In genomic region chr6:54507808-54508207, GRCm38 (mm10) we compare ENCODE assay signal across 15 mouse cellular contexts. TPM values are rescaled to one million over a fixed set of nuclear protein-coding genes. Genes with fewer than 3 reads are reported as not detected.
DNase-seq lines count a peak whose midpoint lies in the region; ATAC-seq and TF ChIP-seq lines count a peak whose summit lies in the region.
"Had no signal": no experiment of that assay in that cellular context is flagged by ENCODE, and none has a peak within 500 bp of the region (broad histone marks: within the 10 kb centered on the region; RNA-seq: fewer than 3 reads in every experiment).

No protein-coding gene starts in this region.

- peaks cover 13% of the 10 kb centered on the region for H3K4me1 ChIP-seq in heart, postnatal 0 days (ENCODE audit: control insufficient read depth, insufficient read depth)
- peaks cover 12% of the 10 kb centered on the region; the same call in 1 of the 2 replicates for H3K4me1 ChIP-seq in embryonic facial prominence, embryonic 14.5 days (ENCODE audit: control insufficient read depth, insufficient read depth, low read length)
- H3K4me1 ChIP-seq in hindbrain, embryonic 12.5 days: peaks cover 23% of the 10 kb centered on the region
- peaks cover 16% of the 10 kb centered on the region for H3K4me1 ChIP-seq in midbrain, embryonic 14.5 days (ENCODE audit: control insufficient read depth, insufficient read depth, low read length)
- H3K4me1 ChIP-seq: intestine, embryonic 15.5 days had no signal

- H3K9me3 ChIP-seq in heart, postnatal 0 days (replicated peaks; ENCODE audit: control insufficient read depth, low read length): no peaks in the 10 kb centered on the region
- H3K9me3 ChIP-seq in embryonic facial prominence, embryonic 14.5 days (ENCODE audit: control insufficient read depth, low read length): no peaks in the 10 kb centered on the region
- no peaks in the 10 kb centered on the region for H3K9me3 ChIP-seq in hindbrain, embryonic 12.5 days (replicated peaks)
- no peaks in the 10 kb centered on the region for H3K9me3 ChIP-seq in midbrain, embryonic 14.5 days (ENCODE audit: control insufficient read depth, low read length)
- H3K9me3 ChIP-seq: intestine, embryonic 15.5 days; stomach, embryonic 15.5 days had no signal

- ATAC-seq in heart, postnatal 0 days (ENCODE audit: insufficient read depth, low read depth): peak; percentile 62; the same call in 1 of the 2 replicates
- no peak for ATAC-seq in embryonic facial prominence, embryonic 14.5 days (ENCODE audit: low read depth)
- ATAC-seq in hindbrain, embryonic 12.5 days (ENCODE audit: low FRiP score): no peak
- ATAC-seq in midbrain, embryonic 14.5 days (ENCODE audit: low FRiP score, low TSS enrichment): peak; percentile 19; the same call in 1 of the 2 replicates

- no peak for TF ChIP-seq EP300 in heart, postnatal 0 days (IDR thresholded peaks at IDR 0.05; ENCODE audit: low read depth)

- H3K4me2 ChIP-seq in heart, postnatal 0 days (ENCODE audit: low read depth, low read length): no peak overlapping the region
- H3K4me2 ChIP-seq in embryonic facial prominence, embryonic 14.5 days (ENCODE audit: low read depth, low read length): no peak overlapping the region
- H3K4me2 ChIP-seq in hindbrain, embryonic 12.5 days (replicated peaks): no peak overlapping the region
- no peak overlapping the region for H3K4me2 ChIP-seq in midbrain, embryonic 14.5 days (ENCODE audit: low read length)
- H3K4me2 ChIP-seq: intestine, embryonic 15.5 days; stomach, embryonic 15.5 days had no signal

- intact Hi-C loops in left cerebral cortex, adult 2 months (cut with DNase I): loop anchor here (1.0 to 10.0 kb wide), 3 partner anchors 117 to 726 kb away; no protein-coding TSS in a partner anchor

- peak; percentile 44 for DNase-seq in heart, postnatal 0 days (ENCODE audit: low spot score)
- DNase-seq in heart, adult 9 months (ENCODE audit: low spot score in 2 of 2): no peak
- DNase-seq in embryonic facial prominence, embryonic 14.5 days (ENCODE audit: low spot score): peak; percentile 30
- no peak for DNase-seq in midbrain, embryonic 14.5 days
- DNase-seq in spleen, postnatal 36 days (ENCODE audit: low spot score in 2 of 2): no peak
- no peak for DNase-seq in testis, postnatal 10 days (ENCODE audit: low spot score)
- DNase-seq in left cerebral cortex, adult 2 months (ENCODE audit: extremely low spot score in 1 of 2, low spot score in 2 of 2): no peak
- DNase-seq: adrenal gland, adult 8-10 months; embryo, embryonic 11 days; gastrocnemius, adult 2 months; right cerebral cortex, adult 18-20 months had no signal

- 32% methylated on average over 5 of the region's 5 CpGs for WGBS in heart, postnatal 0 days
- 56% methylated on average over 5 of the region's 5 CpGs for WGBS in embryonic facial prominence, embryonic 14.5 days
- WGBS in hindbrain, embryonic 12.5 days: 59% methylated on average over 5 of the region's 5 CpGs
- WGBS in midbrain, embryonic 14.5 days: 55% methylated on average over 5 of the region's 5 CpGs

- H3K36me3 ChIP-seq in heart, postnatal 0 days (replicated peaks; ENCODE audit: control insufficient read depth, insufficient read depth, low read length): no peaks in the 10 kb centered on the region
- no peaks in the 10 kb centered on the region for H3K36me3 ChIP-seq in embryonic facial prominence, embryonic 14.5 days (ENCODE audit: control insufficient read depth, insufficient read depth, low read length)
- peaks cover 22% of the 10 kb centered on the region for H3K36me3 ChIP-seq in hindbrain, embryonic 12.5 days
- H3K36me3 ChIP-seq in midbrain, embryonic 14.5 days (ENCODE audit: control insufficient read depth, insufficient read depth, low read length): peaks cover 38% of the 10 kb centered on the region
- H3K36me3 ChIP-seq: intestine, embryonic 15.5 days; stomach, embryonic 15.5 days had no signal

- H3K27ac ChIP-seq in heart, postnatal 0 days (ENCODE audit: low read depth): no peak overlapping the region
- H3K27ac ChIP-seq in embryonic facial prominence, embryonic 14.5 days (replicated peaks; ENCODE audit: low read depth, low read length): peak overlapping the region; percentile 13; the same call in 1 of the 2 replicates
- H3K27ac ChIP-seq in hindbrain, embryonic 12.5 days: peak overlapping the region; percentile 83
- H3K27ac ChIP-seq in midbrain, embryonic 14.5 days (replicated peaks; ENCODE audit: low read depth, low read length): peak overlapping the region; percentile 86
- no peak overlapping the region; the same call in 1 of the 2 replicates for H3K27ac ChIP-seq in left cerebral cortex, adult 2 months
- H3K27ac ChIP-seq: gastrocnemius, adult 2 months; intestine, embryonic 15.5 days; stomach, embryonic 15.5 days had no signal

- no peak overlapping the region for H3K9ac ChIP-seq in heart, postnatal 0 days (replicated peaks; ENCODE audit: low read depth, low read length)
- no peak overlapping the region for H3K9ac ChIP-seq in embryonic facial prominence, embryonic 14.5 days (ENCODE audit: low read depth, low read length)
- 0 out of 2 replicates have a peak overlapping the region, but pooled peaks have one; percentile 29 for H3K9ac ChIP-seq in hindbrain, embryonic 12.5 days
- H3K9ac ChIP-seq in midbrain, embryonic 14.5 days (replicated peaks; ENCODE audit: low read length): no peak overlapping the region
- H3K9ac ChIP-seq: intestine, embryonic 15.5 days; stomach, embryonic 15.5 days had no signal

- no peak overlapping the region for H3K4me3 ChIP-seq in heart, postnatal 0 days (ENCODE audit: low read depth, low read length)
- H3K4me3 ChIP-seq in embryonic facial prominence, embryonic 14.5 days (ENCODE audit: low read depth, low read length): no peak overlapping the region
- H3K4me3 ChIP-seq in hindbrain, embryonic 12.5 days: no peak overlapping the region
- H3K4me3 ChIP-seq in midbrain, embryonic 14.5 days (replicated peaks; ENCODE audit: low read depth, low read length): no peak overlapping the region
- H3K4me3 ChIP-seq in left cerebral cortex, adult 2 months: no peak overlapping the region
- H3K4me3 ChIP-seq: gastrocnemius, adult 2 months; intestine, embryonic 15.5 days; stomach, embryonic 15.5 days had no signal

- H3K27me3 ChIP-seq in heart, postnatal 0 days (ENCODE audit: control insufficient read depth, insufficient read depth, low read length): no peaks in the 10 kb centered on the region
- H3K27me3 ChIP-seq in embryonic facial prominence, embryonic 14.5 days (replicated peaks; ENCODE audit: control insufficient read depth, insufficient read depth, low read length): no peaks in the 10 kb centered on the region
- no peaks in the 10 kb centered on the region for H3K27me3 ChIP-seq in hindbrain, embryonic 12.5 days
- no peaks in the 10 kb centered on the region for H3K27me3 ChIP-seq in midbrain, embryonic 14.5 days (ENCODE audit: control insufficient read depth, insufficient read depth, low read length)
- H3K27me3 ChIP-seq: intestine, embryonic 15.5 days; stomach, embryonic 15.5 days had no signal

- no peak for TF ChIP-seq CTCF in heart, postnatal 0 days (IDR thresholded peaks at IDR 0.05; ENCODE audit: low read depth)
- no peak for TF ChIP-seq CTCF in left cerebral cortex, adult 2 months (IDR thresholded peaks at IDR 0.05)

RNA-seq across cellular contexts. Expression of gene Scrn1, which starts 58.5 kb away (rescaled TPM):
- total RNA-seq in heart, postnatal 0 days (2014; rRNA removed; ENCODE audit: low replicate concordance): 8.9 and 14.5 TPM in 2 replicates
- 7.4 and 8.3 TPM in 2 replicates for polyA plus RNA-seq in heart, postnatal 0 days (2015; fragmentation: Nextera tagmentation; extraction: Ambion mirVana)
- 12.8 and 13.8 TPM in 2 replicates for polyA plus RNA-seq in embryonic facial prominence, embryonic 14.5 days (2014; fragmentation: Nextera tagmentation; extraction: Ambion mirVana)
- polyA plus RNA-seq in hindbrain, embryonic 12.5 days (2016; fragmentation: Nextera tagmentation; extraction: Ambion mirVana): 79.3 and 89.4 TPM in 2 replicates
- polyA plus RNA-seq in midbrain, embryonic 14.5 days (2014; fragmentation: Nextera tagmentation; extraction: Ambion mirVana): 88.0 and 104 TPM in 2 replicates
- 100 to 1,000 TPM; 135 to 136 TPM for total RNA-seq in left cerebral cortex, adult 2 months (2021)
- total RNA-seq: monocyte, adult 5-6 weeks had no signal

Comparison
In these comparisons a context has a peak if more than half of its experiments do, and no peak if none do; other contexts are left out.
1. DNase-seq: peak in heart, postnatal 0 days (single experiment) and embryonic facial prominence, embryonic 14.5 days (single experiment); none in heart, adult 9 months (0 of 2), midbrain, embryonic 14.5 days (single experiment), spleen, postnatal 36 days (0 of 2), testis, postnatal 10 days (single experiment) and left cerebral cortex, adult 2 months (0 of 2).
2. ATAC-seq: peak in heart, postnatal 0 days (single experiment) and midbrain, embryonic 14.5 days (single experiment); none in embryonic facial prominence, embryonic 14.5 days (single experiment) and hindbrain, embryonic 12.5 days (single experiment).
3. H3K27ac ChIP-seq: peak in embryonic facial prominence, embryonic 14.5 days (single experiment), hindbrain, embryonic 12.5 days (single experiment) and midbrain, embryonic 14.5 days (single experiment); none in heart, postnatal 0 days (single experiment) and left cerebral cortex, adult 2 months (single experiment).